Mouse (Mus musculus) lung, postnatal 0 days (tissue): ENCODE results near the gene Olfr1357.

Experiments used
- CTCF ChIP-seq: IDR thresholded peaks from 2 replicates; pipeline ENCODE4 v1.5.1; 2016; ENCODE audit warnings: antibody characterized with exemption, mild to moderate bottlenecking
- EP300 ChIP-seq: IDR thresholded peaks from 2 replicates; pipeline ENCODE4 v1.6.1; 2016; ENCODE audit warnings: antibody characterized with exemption, mild to moderate bottlenecking, control low read depth

GRCm38 (mm10) chr10:78570897-78571296 is 47.0 kb downstream of the Olfr1357 start:
- TF ChIP-seq CTCF (no peak), EP300 (no peak)
